Mouse (Mus musculus) ES-E14 (cell line): ENCODE measurements at regions not wholly inside any gene's neighbourhood (a gene's known extent, or its start where the extent isn't known, plus 50 kb on each side); places are given as distances from the start of the nearest gene placed in this dataset.

Experiments used
- MAFK ChIP-seq: IDR thresholded peaks from 2 replicates; pipeline ENCODE4 v1.6.1; 2014; ENCODE audit warnings: mild to moderate bottlenecking, low read depth, low read length, inconsistent platforms; ENCODE audit not compliant: insufficient read depth
- ZNF384 ChIP-seq: IDR thresholded peaks from 2 replicates; pipeline ENCODE4 v1.6.1; 2012; ENCODE audit warnings: low read depth, low read length, inconsistent platforms

GRCm38 (mm10) chr16:12644621-12645020 is 464.9 kb upstream of the Ercc4 start:
- TF ChIP-seq ZNF384 (no peak), MAFK (no peak)
